Mouse (Mus musculus): ENCODE data around the gene AL607142.1. TPM values are rescaled to one million over a fixed set of nuclear protein-coding genes. Genes with fewer than 3 reads are reported as not detected.

AL607142.1 gene
- polyA plus RNA-seq, 1 experiment from 2014 or later = not detected

- Histone ChIP-seq H3K36me3 (no peaks in the 10 kb centered on the region), H3K27ac (no peak overlapping the region), H3K27me3 (no peaks in the 10 kb centered on the region), H3K4me1 (replicated peaks) (no peaks in the 10 kb centered on the region), H3K4me3 (no peak overlapping the region), H3K9me3 (replicated peaks) (no peaks in the 10 kb centered on the region), H3K4me2 (no peak overlapping the region), H3K9ac (no peak overlapping the region)
- 86% methylated on average over 9 of the region's 9 CpGs for WGBS
- ATAC-seq (replicated peaks; ENCODE audit: insufficient number of reproducible peaks, insufficient read depth, low FRiP score, low read depth) = no peak
Observed at GRCm38 (mm10) chr4:120056451-120056850, 8.3 kb upstream of the AL607142.1 start.

GRCm38 (mm10) chr4:120057529-120057928, 7.3 kb upstream of the AL607142.1 start:
- WGBS = 72% methylated on average over 8 of the region's 8 CpGs
- Histone ChIP-seq H3K4me3 (no peak overlapping the region), H3K4me1 (replicated peaks) (no peaks in the 10 kb centered on the region), H3K36me3 (no peaks in the 10 kb centered on the region), H3K27ac (no peak overlapping the region), H3K4me2 (no peak overlapping the region), H3K27me3 (no peaks in the 10 kb centered on the region), H3K9me3 (replicated peaks) (no peaks in the 10 kb centered on the region), H3K9ac (no peak overlapping the region)
- no peak for ATAC-seq (replicated peaks; ENCODE audit: insufficient number of reproducible peaks, insufficient read depth, low FRiP score, low read depth)

GRCm38 (mm10) chr4:120058157-120058556, 6.6 kb upstream of the AL607142.1 start:
- H3K4me3 ChIP-seq = no peak overlapping the region
- H3K27me3 ChIP-seq = no peaks in the 10 kb centered on the region
- H3K9me3 ChIP-seq (replicated peaks) = no peaks in the 10 kb centered on the region
- no peak overlapping the region for H3K9ac ChIP-seq
- ATAC-seq (replicated peaks; ENCODE audit: insufficient number of reproducible peaks, insufficient read depth, low FRiP score, low read depth) = no peak
- no peak overlapping the region for H3K4me2 ChIP-seq
- H3K27ac ChIP-seq = no peak overlapping the region
- H3K4me1 ChIP-seq (replicated peaks) = no peaks in the 10 kb centered on the region
- WGBS = 81% methylated on average over 3 of the region's 3 CpGs
- H3K36me3 ChIP-seq = no peaks in the 10 kb centered on the region

GRCm38 (mm10) chr4:120058794-120059193, 6.0 kb upstream of the AL607142.1 start:
- no peaks in the 10 kb centered on the region for H3K9me3 ChIP-seq (replicated peaks)
- 69% methylated on average over 10 of the region's 10 CpGs for WGBS

GRCm38 (mm10) chr4:120061727-120062126, 3.1 kb upstream of the AL607142.1 start:
- H3K4me1 ChIP-seq (replicated peaks) = no peaks in the 10 kb centered on the region
- no peak overlapping the region for H3K4me2 ChIP-seq
- H3K27ac ChIP-seq = no peak overlapping the region
- no peaks in the 10 kb centered on the region for H3K27me3 ChIP-seq
- H3K9ac ChIP-seq = no peak overlapping the region
- 87% methylated on average over 6 of the region's 6 CpGs for WGBS
- H3K36me3 ChIP-seq = no peaks in the 10 kb centered on the region
- H3K4me3 ChIP-seq = no peak overlapping the region
- ATAC-seq (replicated peaks; ENCODE audit: insufficient number of reproducible peaks, insufficient read depth, low FRiP score, low read depth) = no peak
- no peaks in the 10 kb centered on the region for H3K9me3 ChIP-seq (replicated peaks)

More at GRCm38 (mm10) chr4:120058794-120059193, 6.0 kb upstream of the AL607142.1 start:
- Histone ChIP-seq H3K36me3 (no peaks in the 10 kb centered on the region), H3K4me2 (no peak overlapping the region), H3K27ac (no peak overlapping the region), H3K4me1 (replicated peaks) (no peaks in the 10 kb centered on the region), H3K27me3 (no peaks in the 10 kb centered on the region), H3K4me3 (no peak overlapping the region), H3K9ac (no peak overlapping the region)
- no peak for ATAC-seq (replicated peaks; ENCODE audit: insufficient number of reproducible peaks, insufficient read depth, low FRiP score, low read depth)

GRCm38 (mm10) chr4:120062198-120062597, 2.6 kb upstream of the AL607142.1 start:
- Histone ChIP-seq H3K27ac (no peak overlapping the region), H3K9ac (no peak overlapping the region), H3K9me3 (replicated peaks) (no peaks in the 10 kb centered on the region), H3K4me1 (replicated peaks) (no peaks in the 10 kb centered on the region), H3K4me3 (no peak overlapping the region), H3K27me3 (no peaks in the 10 kb centered on the region), H3K4me2 (no peak overlapping the region), H3K36me3 (no peaks in the 10 kb centered on the region)
- ATAC-seq (replicated peaks; ENCODE audit: insufficient number of reproducible peaks, insufficient read depth, low FRiP score, low read depth) = no peak
- WGBS = 73% methylated on average over 6 of the region's 6 CpGs

GRCm38 (mm10) chr4:120062754-120063153, 2.0 kb upstream of the AL607142.1 start:
- Histone ChIP-seq H3K4me3 (no peak overlapping the region), H3K9me3 (replicated peaks) (no peaks in the 10 kb centered on the region), H3K36me3 (no peaks in the 10 kb centered on the region), H3K4me2 (no peak overlapping the region), H3K9ac (no peak overlapping the region), H3K27ac (no peak overlapping the region), H3K27me3 (no peaks in the 10 kb centered on the region), H3K4me1 (replicated peaks) (no peaks in the 10 kb centered on the region)
- ATAC-seq (replicated peaks; ENCODE audit: insufficient number of reproducible peaks, insufficient read depth, low FRiP score, low read depth) = no peak
- 81% methylated on average over 11 of the region's 11 CpGs for WGBS

GRCm38 (mm10) chr4:120063353-120064124, 1.3 kb upstream of the AL607142.1 start:
- no peak for ATAC-seq (replicated peaks; ENCODE audit: insufficient number of reproducible peaks, insufficient read depth, low FRiP score, low read depth)
- Histone ChIP-seq H3K36me3 (no peaks in the 10 kb centered on the region), H3K27ac (no peak overlapping the region), H3K27me3 (no peaks in the 10 kb centered on the region), H3K4me2 (no peak overlapping the region), H3K9me3 (replicated peaks) (no peaks in the 10 kb centered on the region), H3K4me1 (replicated peaks) (no peaks in the 10 kb centered on the region), H3K4me3 (no peak overlapping the region), H3K9ac (no peak overlapping the region)
- WGBS = 88% methylated on average over 20 of the region's 20 CpGs

GRCm38 (mm10) chr4:120066841-120067591, 2.2 kb downstream of the AL607142.1 start:
- Histone ChIP-seq H3K36me3 (no peaks in the 10 kb centered on the region), H3K4me1 (replicated peaks) (peaks cover 22% of the 10 kb centered on the region), H3K27me3 (no peaks in the 10 kb centered on the region), H3K27ac (no peak overlapping the region), H3K9me3 (replicated peaks) (no peaks in the 10 kb centered on the region), H3K9ac (no peak overlapping the region), H3K4me3 (no peak overlapping the region), H3K4me2 (no peak overlapping the region)
- no peak for ATAC-seq (replicated peaks; ENCODE audit: insufficient number of reproducible peaks, insufficient read depth, low FRiP score, low read depth)
- WGBS = 79% methylated on average over 9 of the region's 9 CpGs

- Histone ChIP-seq H3K36me3 (no peaks in the 10 kb centered on the region), H3K9ac (no peak overlapping the region), H3K4me1 (replicated peaks) (peaks cover 22% of the 10 kb centered on the region), H3K4me3 (no peak overlapping the region), H3K4me2 (no peak overlapping the region), H3K27ac (no peak overlapping the region), H3K9me3 (replicated peaks) (no peaks in the 10 kb centered on the region), H3K27me3 (no peaks in the 10 kb centered on the region)
- ATAC-seq (replicated peaks; ENCODE audit: insufficient number of reproducible peaks, insufficient read depth, low FRiP score, low read depth) = no peak
- WGBS = 88% methylated on average over 8 of the region's 8 CpGs
Observed at GRCm38 (mm10) chr4:120067592-120068235, 2.9 kb downstream of the AL607142.1 start.

GRCm38 (mm10) chr4:120068883-120069581, 4.2 kb downstream of the AL607142.1 start:
- Histone ChIP-seq H3K36me3 (no peaks in the 10 kb centered on the region), H3K4me3 (no peak overlapping the region), H3K27me3 (no peaks in the 10 kb centered on the region), H3K9ac (no peak overlapping the region), H3K4me2 (no peak overlapping the region), H3K9me3 (replicated peaks) (no peaks in the 10 kb centered on the region), H3K4me1 (replicated peaks) (peaks cover 22% of the 10 kb centered on the region), H3K27ac (peak overlapping the region; percentile 80)
- 43% methylated on average over 3 of the region's 3 CpGs for WGBS
- ATAC-seq (replicated peaks; ENCODE audit: insufficient number of reproducible peaks, insufficient read depth, low FRiP score, low read depth) = peak; percentile 53; the same call in 1 of the 2 replicates

Data from heart, embryonic 15.5 days (tissue).